Mouse (Mus musculus) kidney, embryonic 15.5 days (tissue): ENCODE measurements around the gene Gramd1c. TPM values are rescaled to one million over a fixed set of nuclear protein-coding genes. Genes with fewer than 3 reads are reported as not detected.

Source experiments
- ATAC-seq: fragments of 200-750 bp; cut with Nextera tagmentation; replicated peaks from 2 replicates; pipeline ENCODE4 v1.8.0; 2017; ENCODE audit warnings: moderate TSS enrichment; ENCODE audit not compliant: low FRiP score
- H3K27ac ChIP-seq: fragments of 300-500 bp; sonication (generic); 2 replicates; pipeline ENCODE4 v1.5.1; 2015; ENCODE audit warnings: mild to moderate bottlenecking, inconsistent platforms
- H3K27me3 ChIP-seq: fragments of 300-500 bp; sonication (generic); 2 replicates; pipeline ENCODE4 v1.6.1; 2015; ENCODE audit warnings: inconsistent platforms
- H3K36me3 ChIP-seq: fragments of 300-500 bp; sonication (generic); 2 replicates; pipeline ENCODE4 v1.6.1; 2015; ENCODE audit warnings: inconsistent platforms
- H3K4me1 ChIP-seq: fragments of 300-500 bp; sonication (generic); 2 replicates; pipeline ENCODE4 v1.6.1; 2015; ENCODE audit warnings: inconsistent platforms
- H3K4me2 ChIP-seq: fragments of 300-500 bp; sonication (generic); 2 replicates; pipeline ENCODE4 v1.6.1; 2015; ENCODE audit warnings: moderate library complexity, mild to moderate bottlenecking, inconsistent platforms
- H3K4me3 ChIP-seq: fragments of 300-500 bp; sonication (generic); replicated peaks from 2 replicates; pipeline ENCODE4 v1.5.1; 2015; ENCODE audit warnings: mild to moderate bottlenecking, inconsistent platforms
- H3K9ac ChIP-seq: fragments of 300-500 bp; sonication (generic); 2 replicates; pipeline ENCODE4 v1.6.1; 2015; ENCODE audit warnings: mild to moderate bottlenecking, inconsistent platforms
- H3K9me3 ChIP-seq: fragments of 300-500 bp; sonication (generic); replicated peaks from 2 replicates; pipeline ENCODE4 v1.6.1; 2016; ENCODE audit warnings: inconsistent platforms
- WGBS: fragments of 180-500 bp; shearing (Covaris S2); methylation state at CpG from one replicate; pipeline ENCODE4 v1.1.7; 2015; ENCODE audit warnings: mixed read lengths; 5-methylcytosine and 5-hydroxymethylcytosine counted together
- polyA plus RNA-seq: library from polyadenylated mRNA; unstranded; fragments of >200 nt; fragmentation: Nextera tagmentation; extraction: Ambion mirVana; gene quantifications from 2 replicates; pipeline ENCODE4 v1.2.1, GENCODE M21; 2015

The Gramd1c gene
- 6.6 and 7.9 TPM in 2 replicates for polyA plus RNA-seq

GRCm38 (mm10) chr16:44063025-44063894 is at the start of gene Gramd1c:
Gramd1c (minus strand) TSS chr16:44063345.
- peak within 1 kb of the TSS; percentile 67 for H3K9ac ChIP-seq
- peak within 1 kb of the TSS; percentile 70 for H3K4me3 ChIP-seq
- no peaks in the 10 kb centered on the region for H3K36me3 ChIP-seq
- H3K4me1 ChIP-seq, result no peaks in the 10 kb centered on the region
- H3K27me3 ChIP-seq, result no peaks in the 10 kb centered on the region
- 7% methylated on average over 45 of the region's 45 CpGs for WGBS
- peak; percentile 94 for ATAC-seq
- peak within 1 kb of the TSS; percentile 72 for H3K4me2 ChIP-seq
- peak within 1 kb of the TSS; percentile 79 for H3K27ac ChIP-seq
- no peaks in the 10 kb centered on the region for H3K9me3 ChIP-seq

- Histone ChIP-seq H3K36me3 (peaks cover 68% of the 10 kb centered on the region), H3K4me1 (no peaks in the 10 kb centered on the region), H3K4me3 (no peak overlapping the region), H3K4me2 (no peak overlapping the region), H3K27me3 (no peaks in the 10 kb centered on the region), H3K9me3 (no peaks in the 10 kb centered on the region), H3K9ac (no peak overlapping the region), H3K27ac (no peak overlapping the region)
- 67% methylated on average over 4 of the region's 4 CpGs for WGBS
- no peak for ATAC-seq
Measured at GRCm38 (mm10) chr16:44109002-44109401, 45.9 kb upstream of the Gramd1c start.

GRCm38 (mm10) chr16:44105211-44105610 is 42.1 kb upstream of the Gramd1c start:
- Histone ChIP-seq H3K27me3 (no peaks in the 10 kb centered on the region), H3K27ac (no peak overlapping the region), H3K9ac (no peak overlapping the region), H3K4me2 (no peak overlapping the region), H3K9me3 (no peaks in the 10 kb centered on the region), H3K4me3 (no peak overlapping the region), H3K36me3 (peaks cover 82% of the 10 kb centered on the region), H3K4me1 (no peaks in the 10 kb centered on the region)
- ATAC-seq, result no peak
- 90% methylated on average over 2 of the region's 2 CpGs for WGBS

- Histone ChIP-seq H3K9ac (no peak overlapping the region), H3K4me2 (no peak overlapping the region), H3K4me1 (no peaks in the 10 kb centered on the region), H3K27ac (no peak overlapping the region), H3K27me3 (no peaks in the 10 kb centered on the region), H3K4me3 (no peak overlapping the region), H3K9me3 (no peaks in the 10 kb centered on the region), H3K36me3 (peaks cover 78% of the 10 kb centered on the region)
- ATAC-seq, result no peak
- WGBS, result 85% methylated on average over 18 of the region's 18 CpGs
Measured at GRCm38 (mm10) chr16:44103806-44104766, 40.9 kb upstream of the Gramd1c start.

- Histone ChIP-seq H3K9ac (no peak overlapping the region), H3K36me3 (peaks cover 78% of the 10 kb centered on the region), H3K4me3 (no peak overlapping the region), H3K9me3 (no peaks in the 10 kb centered on the region), H3K4me2 (no peak overlapping the region), H3K27ac (no peak overlapping the region), H3K27me3 (no peaks in the 10 kb centered on the region), H3K4me1 (no peaks in the 10 kb centered on the region)
- ATAC-seq, result no peak
- WGBS, result 93% methylated on average over 2 of the region's 2 CpGs
Measured at GRCm38 (mm10) chr16:44102925-44103324, 39.8 kb upstream of the Gramd1c start.

GRCm38 (mm10) chr16:44101181-44101710 is 38.1 kb upstream of the Gramd1c start:
- no peak for ATAC-seq
- 94% methylated on average over 12 of the region's 12 CpGs for WGBS
- no peaks in the 10 kb centered on the region for H3K27me3 ChIP-seq
- H3K9me3 ChIP-seq, result no peaks in the 10 kb centered on the region
- no peak overlapping the region for H3K4me3 ChIP-seq
- no peak overlapping the region for H3K27ac ChIP-seq
- no peaks in the 10 kb centered on the region for H3K4me1 ChIP-seq
- H3K4me2 ChIP-seq, result no peak overlapping the region
- peaks cover 75% of the 10 kb centered on the region for H3K36me3 ChIP-seq
- H3K9ac ChIP-seq, result no peak overlapping the region

- Histone ChIP-seq H3K4me3 (no peak overlapping the region), H3K9ac (no peak overlapping the region), H3K4me2 (no peak overlapping the region), H3K27me3 (no peaks in the 10 kb centered on the region), H3K9me3 (no peaks in the 10 kb centered on the region), H3K36me3 (peaks cover 85% of the 10 kb centered on the region), H3K4me1 (no peaks in the 10 kb centered on the region), H3K27ac (no peak overlapping the region)
- ATAC-seq, result no peak
- WGBS, result 91% methylated on average over 7 of the region's 7 CpGs
Measured at GRCm38 (mm10) chr16:44099377-44099776, 36.2 kb upstream of the Gramd1c start.

- H3K9me3 ChIP-seq, result no peaks in the 10 kb centered on the region
- H3K36me3 ChIP-seq, result peaks cover 88% of the 10 kb centered on the region
- no peak overlapping the region for H3K27ac ChIP-seq
- ATAC-seq, result no peak
- H3K27me3 ChIP-seq, result no peaks in the 10 kb centered on the region
- 68% methylated on average over 2 of the region's 2 CpGs for whole genome bisulfite sequencing
- no peak overlapping the region for H3K4me2 ChIP-seq
- H3K4me1 ChIP-seq, result no peaks in the 10 kb centered on the region
- no peak overlapping the region for H3K4me3 ChIP-seq
- H3K9ac ChIP-seq, result no peak overlapping the region
Measured at GRCm38 (mm10) chr16:44087650-44088049, 24.5 kb upstream of the Gramd1c start.

GRCm38 (mm10) chr16:44061341-44061740 is 1.8 kb downstream of the Gramd1c start:
- Histone ChIP-seq H3K4me3 (no peak overlapping the region), H3K9ac (no peak overlapping the region), H3K36me3 (no peaks in the 10 kb centered on the region), H3K4me2 (no peak overlapping the region), H3K4me1 (no peaks in the 10 kb centered on the region), H3K27ac (no peak overlapping the region), H3K27me3 (no peaks in the 10 kb centered on the region), H3K9me3 (no peaks in the 10 kb centered on the region)
- WGBS, result 91% methylated on average over 15 of the region's 15 CpGs
- ATAC-seq, result no peak

- no peaks in the 10 kb centered on the region for H3K9me3 ChIP-seq
- H3K27me3 ChIP-seq, result no peaks in the 10 kb centered on the region
- H3K9ac ChIP-seq, result no peak overlapping the region
- H3K4me2 ChIP-seq, result no peak overlapping the region
- H3K27ac ChIP-seq, result no peak overlapping the region
- ATAC-seq, result no peak
- WGBS, result 90% methylated on average over 18 of the region's 18 CpGs
- H3K36me3 ChIP-seq, result no peaks in the 10 kb centered on the region
- no peak overlapping the region for H3K4me3 ChIP-seq
- no peaks in the 10 kb centered on the region for H3K4me1 ChIP-seq
Measured at GRCm38 (mm10) chr16:44060604-44061286, 2.4 kb downstream of the Gramd1c start.

GRCm38 (mm10) chr16:44058745-44059144 is 4.4 kb downstream of the Gramd1c start:
- no peak overlapping the region for H3K4me3 ChIP-seq
- H3K4me2 ChIP-seq, result no peak overlapping the region
- no peak overlapping the region for H3K27ac ChIP-seq
- no peaks in the 10 kb centered on the region for H3K9me3 ChIP-seq
- no peaks in the 10 kb centered on the region for H3K4me1 ChIP-seq
- no peak overlapping the region for H3K9ac ChIP-seq
- H3K27me3 ChIP-seq, result no peaks in the 10 kb centered on the region
- H3K36me3 ChIP-seq, result no peaks in the 10 kb centered on the region
- WGBS, result 27% methylated on average over 10 of the region's 10 CpGs
- no peak for ATAC-seq
